Mouse (Mus musculus): ENCODE data around the gene Nbl1. TPM values are rescaled to one million over a fixed set of nuclear protein-coding genes. Genes with fewer than 3 reads are reported as not detected.

The Nbl1 gene
- polyA plus RNA-seq (2014; fragmentation: Nextera tagmentation; extraction: Ambion mirVana) = 12.7 and 13.6 TPM in 2 replicates

- 2% methylated on average over 90 of the region's 105 CpGs for WGBS
- Histone ChIP-seq H3K27ac (ENCODE audit: low read depth, low read length) (no peak within 1 kb of the TSS), H3K27me3 (ENCODE audit: control insufficient read depth, insufficient read depth, low read length) (peaks cover 43% of the 10 kb centered on the region), H3K4me1 (ENCODE audit: control insufficient read depth, insufficient read depth, low read length) (peaks cover 13% of the 10 kb centered on the region), H3K9ac (ENCODE audit: low read length) (peak within 1 kb of the TSS; percentile 57), H3K4me3 (ENCODE audit: low read depth, low read length) (peak within 1 kb of the TSS; percentile 47), H3K9me3 (ENCODE audit: control insufficient read depth, low read length) (no peaks in the 10 kb centered on the region), H3K4me2 (peak within 1 kb of the TSS; percentile 77), H3K36me3 (ENCODE audit: control insufficient read depth, insufficient read depth, low read length) (no peaks in the 10 kb centered on the region)
- no peak for ATAC-seq (ENCODE audit: low FRiP score)
- no peak for DNase-seq (ENCODE audit: low spot score, missing footprints)
Observed at GRCm38 (mm10) chr4:139092356-139093195, at the start of gene Nbl1. TSS of gene Nbl1 (minus strand) at chr4:139092993.

- Histone ChIP-seq H3K27me3 (ENCODE audit: control insufficient read depth, insufficient read depth, low read length) (no peaks in the 10 kb centered on the region), H3K27ac (ENCODE audit: low read depth, low read length) (no peak overlapping the region), H3K9ac (ENCODE audit: low read length) (no peak overlapping the region), H3K9me3 (ENCODE audit: control insufficient read depth, low read length) (no peaks in the 10 kb centered on the region), H3K36me3 (ENCODE audit: control insufficient read depth, insufficient read depth, low read length) (no peaks in the 10 kb centered on the region), H3K4me1 (ENCODE audit: control insufficient read depth, insufficient read depth, low read length) (peaks cover 4% of the 10 kb centered on the region), H3K4me3 (ENCODE audit: low read depth, low read length) (no peak overlapping the region), H3K4me2 (no peak overlapping the region)
- ATAC-seq (ENCODE audit: low FRiP score) (no peak), DNase-seq (ENCODE audit: low spot score, missing footprints) (no peak)
- 80% methylated on average over 6 of the region's 6 CpGs for WGBS
Observed at GRCm38 (mm10) chr4:139141785-139142184, 49.0 kb upstream of the Nbl1 start.

- Histone ChIP-seq H3K4me1 (ENCODE audit: control insufficient read depth, insufficient read depth, low read length) (peaks cover 4% of the 10 kb centered on the region), H3K4me3 (ENCODE audit: low read depth, low read length) (no peak overlapping the region), H3K27me3 (ENCODE audit: control insufficient read depth, insufficient read depth, low read length) (no peaks in the 10 kb centered on the region), H3K4me2 (no peak overlapping the region), H3K9ac (ENCODE audit: low read length) (no peak overlapping the region), H3K36me3 (ENCODE audit: control insufficient read depth, insufficient read depth, low read length) (no peaks in the 10 kb centered on the region), H3K9me3 (ENCODE audit: control insufficient read depth, low read length) (no peaks in the 10 kb centered on the region), H3K27ac (ENCODE audit: low read depth, low read length) (no peak overlapping the region)
- ATAC-seq (ENCODE audit: low FRiP score) (no peak), DNase-seq (ENCODE audit: low spot score, missing footprints) (no peak)
- WGBS = 86% methylated on average over 2 of the region's 2 CpGs
Observed at GRCm38 (mm10) chr4:139140267-139140666, 47.5 kb upstream of the Nbl1 start.

GRCm38 (mm10) chr4:139136011-139136410 lies 43.2 kb upstream of the Nbl1 start:
- 79% methylated on average over 2 of the region's 2 CpGs for WGBS
- no peak overlapping the region for H3K27ac ChIP-seq (ENCODE audit: low read depth, low read length)
- H3K4me3 ChIP-seq (ENCODE audit: low read depth, low read length) = no peak overlapping the region
- H3K9ac ChIP-seq (ENCODE audit: low read length) = no peak overlapping the region
- no peaks in the 10 kb centered on the region for H3K27me3 ChIP-seq (ENCODE audit: control insufficient read depth, insufficient read depth, low read length)
- H3K36me3 ChIP-seq (ENCODE audit: control insufficient read depth, insufficient read depth, low read length) = no peaks in the 10 kb centered on the region
- no peak overlapping the region for H3K4me2 ChIP-seq
- H3K4me1 ChIP-seq (ENCODE audit: control insufficient read depth, insufficient read depth, low read length) = no peaks in the 10 kb centered on the region; the same call in 1 of the 2 replicates
- no peak for DNase-seq (ENCODE audit: low spot score, missing footprints)
- ATAC-seq (ENCODE audit: low FRiP score) = no peak
- no peaks in the 10 kb centered on the region for H3K9me3 ChIP-seq (ENCODE audit: control insufficient read depth, low read length)

GRCm38 (mm10) chr4:139133109-139133508 lies 40.3 kb upstream of the Nbl1 start:
- Histone ChIP-seq H3K9me3 (ENCODE audit: control insufficient read depth, low read length) (no peaks in the 10 kb centered on the region), H3K4me1 (ENCODE audit: control insufficient read depth, insufficient read depth, low read length) (peaks cover 6% of the 10 kb centered on the region), H3K36me3 (ENCODE audit: control insufficient read depth, insufficient read depth, low read length) (no peaks in the 10 kb centered on the region), H3K27ac (ENCODE audit: low read depth, low read length) (no peak overlapping the region), H3K4me2 (no peak overlapping the region), H3K4me3 (ENCODE audit: low read depth, low read length) (no peak overlapping the region), H3K27me3 (ENCODE audit: control insufficient read depth, insufficient read depth, low read length) (no peaks in the 10 kb centered on the region), H3K9ac (ENCODE audit: low read length) (no peak overlapping the region)
- WGBS = 77% methylated on average over 5 of the region's 5 CpGs
- ATAC-seq (ENCODE audit: low FRiP score) (no peak), DNase-seq (ENCODE audit: low spot score, missing footprints) (no peak)

DNA sequence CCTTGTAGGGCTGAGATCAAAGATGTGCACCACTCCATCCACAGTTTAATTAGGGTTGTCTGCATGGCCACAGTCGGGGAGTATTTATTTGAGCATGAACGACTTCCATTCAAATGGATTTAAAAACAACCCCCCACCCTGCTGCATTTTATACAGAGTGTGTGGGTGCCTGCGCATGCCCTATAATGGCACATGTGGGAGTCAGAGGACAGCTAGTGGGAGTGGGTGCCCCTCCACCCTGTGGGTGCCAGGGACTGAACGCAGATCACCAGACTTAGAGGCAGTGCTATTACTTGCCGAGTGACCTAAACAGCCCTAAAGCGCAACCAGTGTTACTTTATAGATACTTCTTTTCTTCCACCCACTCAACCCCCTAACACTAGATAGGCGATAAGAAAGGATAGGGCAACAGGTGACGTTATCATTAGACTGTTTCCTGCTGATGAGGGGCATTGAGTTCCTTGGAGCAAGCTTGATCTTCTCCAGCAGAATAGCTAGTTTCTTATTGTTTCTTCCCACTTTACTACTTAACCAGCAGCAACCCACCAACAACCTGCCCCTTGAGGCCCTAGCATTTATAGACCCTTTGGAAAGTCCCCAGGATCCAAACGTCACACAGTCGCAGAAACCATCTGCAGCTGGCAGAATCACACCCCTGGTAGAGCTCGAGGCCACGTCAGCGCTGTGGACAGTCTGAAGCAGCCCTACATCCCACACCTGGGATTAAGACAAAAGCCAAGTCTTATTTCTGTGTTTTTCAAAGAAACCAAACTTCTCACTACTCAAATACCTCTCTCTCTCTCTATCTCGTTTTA lies 39.3 kb upstream of the Nbl1 start:
- DNase-seq (ENCODE audit: low spot score, missing footprints) = no peak
- H3K36me3 ChIP-seq (ENCODE audit: control insufficient read depth, insufficient read depth, low read length) = no peaks in the 10 kb centered on the region
- H3K4me2 ChIP-seq = no peak overlapping the region
- no peak for ATAC-seq (ENCODE audit: low FRiP score)
- no peak overlapping the region for H3K4me3 ChIP-seq (ENCODE audit: low read depth, low read length)
- WGBS = 87% methylated on average over 14 of the region's 14 CpGs
- no peaks in the 10 kb centered on the region for H3K9me3 ChIP-seq (ENCODE audit: control insufficient read depth, low read length)
- no peaks in the 10 kb centered on the region for H3K27me3 ChIP-seq (ENCODE audit: control insufficient read depth, insufficient read depth, low read length)
- no peak overlapping the region for H3K9ac ChIP-seq (ENCODE audit: low read length)
- H3K27ac ChIP-seq (ENCODE audit: low read depth, low read length) = no peak overlapping the region
- H3K4me1 ChIP-seq (ENCODE audit: control insufficient read depth, insufficient read depth, low read length) = peaks cover 6% of the 10 kb centered on the region

DNA sequence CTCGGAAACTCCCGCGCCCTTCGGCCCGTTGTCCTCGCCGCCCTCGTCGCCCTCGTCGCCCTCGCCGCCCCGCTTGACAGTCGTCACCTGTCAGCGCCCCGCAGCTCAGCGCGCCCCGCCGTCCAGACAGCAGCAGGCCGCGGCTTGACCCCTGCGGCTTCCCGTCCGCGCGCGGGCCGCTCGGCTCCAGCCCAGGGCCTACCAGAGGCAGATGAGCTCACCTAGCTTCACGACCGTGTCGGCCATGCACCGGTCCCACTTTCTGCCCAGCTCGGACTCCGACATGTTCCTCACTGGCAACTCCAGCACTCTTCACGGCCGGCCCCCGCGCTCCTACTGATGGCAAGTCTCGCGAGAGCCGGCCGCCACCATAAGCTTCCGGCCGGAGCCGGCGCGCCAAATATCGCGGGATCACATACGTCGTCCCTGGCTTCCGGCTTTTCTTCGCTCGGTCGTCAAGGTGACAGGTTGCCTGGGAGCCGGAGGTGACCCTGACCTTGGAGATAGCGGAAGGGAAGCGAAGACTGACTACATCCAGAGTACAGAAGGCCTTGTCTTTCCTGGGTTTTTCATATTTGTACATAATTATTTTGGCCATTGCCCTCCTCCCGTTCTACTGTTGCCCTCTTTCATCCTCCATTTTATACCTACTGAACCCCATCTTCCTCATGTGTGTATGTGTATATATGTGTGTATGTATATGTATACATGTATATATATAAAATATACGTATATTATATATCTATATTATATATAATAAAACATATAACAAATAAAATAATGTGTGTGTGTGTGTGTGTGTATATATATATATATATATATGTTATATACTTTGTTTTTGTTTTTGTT lies 38.1 kb upstream of the Nbl1 start, which contains the start of gene Minos1:
TSS of gene Minos1 (minus strand) at position 413 of the 849 bp plus-strand sequence.
- peak; percentile 98 for ATAC-seq (ENCODE audit: low FRiP score)
- H3K9me3 ChIP-seq (ENCODE audit: control insufficient read depth, low read length) = no peaks in the 10 kb centered on the region
- H3K4me3 ChIP-seq (ENCODE audit: low read depth, low read length) = peak within 1 kb of the TSS; percentile 95
- peaks cover 6% of the 10 kb centered on the region for H3K4me1 ChIP-seq (ENCODE audit: control insufficient read depth, insufficient read depth, low read length)
- H3K27ac ChIP-seq (ENCODE audit: low read depth, low read length) = peak within 1 kb of the TSS; percentile 82
- H3K9ac ChIP-seq (ENCODE audit: low read length) = peak within 1 kb of the TSS; percentile 90
- DNase-seq (ENCODE audit: low spot score, missing footprints) = peak; percentile 100
- peak within 1 kb of the TSS; percentile 96 for H3K4me2 ChIP-seq
- H3K36me3 ChIP-seq (ENCODE audit: control insufficient read depth, insufficient read depth, low read length) = no peaks in the 10 kb centered on the region
- WGBS = under 1% methylated on average over 62 of the region's 63 CpGs
- no peaks in the 10 kb centered on the region for H3K27me3 ChIP-seq (ENCODE audit: control insufficient read depth, insufficient read depth, low read length)

DNA sequence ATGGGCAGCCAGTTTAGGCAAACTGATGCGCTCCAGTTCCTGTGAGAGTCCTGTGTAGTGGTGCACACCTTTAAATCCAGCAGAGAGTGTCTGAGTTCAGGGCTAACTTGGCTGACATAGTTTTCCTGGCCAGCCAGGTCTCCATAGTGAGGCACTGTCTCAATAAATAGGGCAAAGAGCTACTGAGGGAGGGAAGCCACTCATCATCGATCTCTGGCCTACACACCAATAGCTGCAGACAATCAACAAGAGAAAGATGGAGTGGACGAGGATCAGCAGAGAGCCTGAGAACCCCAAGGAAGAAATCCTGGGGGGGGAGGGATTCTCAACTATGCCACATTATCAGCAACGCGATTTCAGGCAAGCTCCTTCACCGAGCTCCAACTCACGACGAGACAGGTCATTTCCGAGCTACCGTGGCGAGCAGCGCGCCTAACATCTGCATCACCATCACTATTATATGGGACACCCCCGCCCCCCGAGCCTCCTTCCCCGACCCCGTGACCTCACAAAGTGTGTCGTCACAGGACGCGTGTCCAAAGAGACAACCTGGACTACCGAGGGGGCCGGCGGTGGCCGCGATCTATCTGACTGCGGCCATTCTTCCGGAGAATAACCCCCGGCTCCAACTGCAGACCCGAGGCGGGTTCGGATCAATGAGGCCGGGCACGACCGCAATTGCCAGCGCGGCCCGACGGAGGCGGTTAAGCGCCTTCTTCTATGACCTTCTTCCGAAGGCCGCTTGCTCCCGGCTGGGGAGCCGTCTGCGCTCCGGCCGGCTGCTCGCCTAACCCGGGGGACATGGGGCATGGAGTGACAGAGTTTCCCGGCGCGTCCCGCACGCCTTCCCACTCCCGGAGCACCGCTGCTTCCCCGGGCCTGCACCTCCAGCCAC lies 37.3 kb upstream of the Nbl1 start:
- H3K27me3 ChIP-seq (ENCODE audit: control insufficient read depth, insufficient read depth, low read length) = no peaks in the 10 kb centered on the region
- DNase-seq (ENCODE audit: low spot score, missing footprints) = peak; percentile 92
- 3% methylated on average over 54 of the region's 57 CpGs for WGBS
- no peaks in the 10 kb centered on the region for H3K9me3 ChIP-seq (ENCODE audit: control insufficient read depth, low read length)
- H3K27ac ChIP-seq (ENCODE audit: low read depth, low read length) = peak overlapping the region; percentile 82
- H3K4me1 ChIP-seq (ENCODE audit: control insufficient read depth, insufficient read depth, low read length) = peaks cover 6% of the 10 kb centered on the region
- H3K36me3 ChIP-seq (ENCODE audit: control insufficient read depth, insufficient read depth, low read length) = no peaks in the 10 kb centered on the region
- peak overlapping the region; percentile 96 for H3K4me2 ChIP-seq
- H3K4me3 ChIP-seq (ENCODE audit: low read depth, low read length) = peak overlapping the region; percentile 95
- ATAC-seq (ENCODE audit: low FRiP score) = peak; percentile 28
- peak overlapping the region; percentile 90 for H3K9ac ChIP-seq (ENCODE audit: low read length)
